Mouse (Mus musculus) lung, adult 2 months (tissue): ENCODE data around the gene Prpf31.

Experiments
- CTCF ChIP-seq: fragments of 200-500 bp; IDR thresholded peaks from 2 replicates; pipeline ENCODE4 v1.5.1; 2011; ENCODE audit warnings: mild to moderate bottlenecking, low read length, control low read depth; ENCODE audit not compliant: insufficient read depth
- POLR2A ChIP-seq: fragments of 200-500 bp; IDR thresholded peaks from 2 replicates; pipeline ENCODE4 v1.6.1; 2011; ENCODE audit warnings: low read depth, mild to moderate bottlenecking, control low read depth, low read length, borderline replicate concordance; ENCODE audit errors: extremely low read depth

DNA sequence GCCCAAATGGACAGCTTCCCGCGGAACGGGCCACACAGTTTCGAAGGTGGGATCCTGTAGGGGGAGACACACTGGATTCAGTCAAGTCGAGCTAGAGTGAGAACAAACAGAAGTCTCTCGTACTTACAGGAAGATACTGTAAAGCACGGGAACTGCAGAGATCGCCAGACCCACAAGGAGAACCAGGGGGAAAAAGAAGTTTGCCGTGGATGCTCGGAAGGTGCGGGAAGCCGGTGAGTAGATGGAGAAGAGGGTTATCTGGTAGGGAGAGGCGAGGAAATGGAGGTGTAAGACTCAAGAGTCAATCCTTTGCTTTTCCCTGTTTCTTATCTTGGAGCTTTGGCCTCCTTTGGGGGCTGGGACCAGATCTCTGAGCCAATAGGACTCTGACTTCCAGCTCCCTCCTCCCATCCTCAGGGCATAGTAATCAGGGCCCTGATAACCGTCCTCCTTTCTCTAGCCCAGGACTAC lies 37.2 kb downstream of the Prpf31 start:
- TF ChIP-seq CTCF (no peak), POLR2A (no peak)
